Mouse (Mus musculus) limb, embryonic 14.5 days (tissue): ENCODE measurements at regions not wholly inside any gene's neighbourhood (a gene's known extent, or its start where the extent isn't known, plus 50 kb on each side); places are given as distances from the start of the nearest gene placed in this dataset.

Experiments used
- ATAC-seq: fragments of 200-750 bp; cut with Nextera tagmentation; 2 replicates; pipeline ENCODE4 v1.8.0; 2017; ENCODE audit warnings: low read depth, moderate number of reproducible peaks, moderate TSS enrichment; ENCODE audit not compliant: low FRiP score
- DNase-seq: peaks from one replicate; pipeline ENCODE4 v3.0.0-alpha.2; 2015; ENCODE audit warnings: low spot score
- H3K27ac ChIP-seq: fragments of 300-500 bp; sonication (generic); replicated peaks from 2 replicates; pipeline ENCODE4 v1.5.1; 2014; ENCODE audit warnings: low read depth, mild to moderate bottlenecking, low read length, moderate library complexity, mixed read lengths
- H3K27me3 ChIP-seq: fragments of 300-500 bp; sonication (generic); 2 replicates; pipeline ENCODE4 v1.6.1; 2014; ENCODE audit warnings: low read length, mixed read lengths; ENCODE audit not compliant: control insufficient read depth, insufficient read depth
- H3K36me3 ChIP-seq: fragments of 300-500 bp; sonication (generic); 2 replicates; pipeline ENCODE4 v1.6.1; 2014; ENCODE audit warnings: mild to moderate bottlenecking, low read length, moderate library complexity, mixed read lengths; ENCODE audit not compliant: control insufficient read depth, insufficient read depth
- H3K4me1 ChIP-seq: fragments of 300-500 bp; sonication (generic); 2 replicates; pipeline ENCODE4 v1.6.1; 2014; ENCODE audit warnings: antibody characterized with exemption, low read length, mixed read lengths; ENCODE audit not compliant: control insufficient read depth, insufficient read depth
- H3K4me2 ChIP-seq: fragments of 300-500 bp; sonication (generic); replicated peaks from 2 replicates; pipeline ENCODE4 v1.6.1; 2014; ENCODE audit warnings: low read depth, mild to moderate bottlenecking, low read length, moderate library complexity; ENCODE audit not compliant: severe bottlenecking
- H3K4me3 ChIP-seq: fragments of 300-500 bp; sonication (generic); replicated peaks from 2 replicates; pipeline ENCODE4 v1.5.1; 2014; ENCODE audit warnings: low read length
- H3K9ac ChIP-seq: fragments of 300-500 bp; sonication (generic); 2 replicates; pipeline ENCODE4 v1.6.1; 2014; ENCODE audit warnings: mild to moderate bottlenecking, low read depth, low read length, moderate library complexity; ENCODE audit not compliant: severe bottlenecking
- H3K9me3 ChIP-seq: fragments of 300-500 bp; sonication (generic); 2 replicates; pipeline ENCODE4 v1.6.1; 2016; ENCODE audit warnings: low read length; ENCODE audit not compliant: control insufficient read depth
- POLR2A ChIP-seq: fragments of 200-500 bp; IDR thresholded peaks from 2 replicates; pipeline ENCODE4 v1.8.0; 2012; ENCODE audit warnings: inconsistent platforms, mild to moderate bottlenecking, moderate library complexity, borderline replicate concordance; ENCODE audit not compliant: insufficient read depth, insufficient read length; ENCODE audit errors: extremely low read depth
- WGBS: fragments of 180-500 bp; shearing (Covaris S2); extraction: QIAGEN DNeasy Blood & Tissue Kit; methylation state at CpG from one replicate; pipeline ENCODE4 v1.1.7; 2014; 5-methylcytosine and 5-hydroxymethylcytosine counted together

GRCm38 (mm10) chr9:69658276-69658675 is 102.5 kb downstream of the Foxb1 start:
- Histone ChIP-seq H3K4me1 (no peaks in the 10 kb centered on the region), H3K4me2 (no peak overlapping the region), H3K27ac (no peak overlapping the region), H3K27me3 (no peaks in the 10 kb centered on the region), H3K9me3 (no peaks in the 10 kb centered on the region), H3K4me3 (no peak overlapping the region), H3K36me3 (no peaks in the 10 kb centered on the region), H3K9ac (no peak overlapping the region)
- ATAC-seq (no peak), DNase-seq (no peak)
- WGBS: 85% methylated on average over 4 of the region's 4 CpGs
- no peak for TF ChIP-seq POLR2A

DNA sequence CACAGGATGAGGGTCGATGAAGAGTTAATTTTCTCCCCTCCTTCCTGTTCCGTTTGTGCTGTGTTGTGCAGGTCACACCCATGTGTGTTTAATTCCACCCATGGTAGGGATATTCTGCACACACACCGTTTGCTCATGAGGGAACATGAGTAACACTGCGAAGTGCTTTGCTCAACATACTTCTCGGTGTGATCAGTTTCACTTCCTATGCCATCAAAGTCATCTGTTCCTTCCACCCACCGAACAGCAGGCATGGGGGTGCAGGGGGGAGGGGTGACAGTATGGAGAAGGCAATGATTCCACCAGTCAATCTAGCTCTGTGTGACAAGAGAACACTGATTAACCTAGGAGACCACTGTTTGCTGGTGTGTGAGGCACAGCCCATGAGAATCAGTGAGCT is 104.7 kb downstream of the Foxb1 start:
- ATAC-seq (no peak), DNase-seq (no peak)
- Histone ChIP-seq H3K4me2 (no peak overlapping the region), H3K4me1 (peaks cover 5% of the 10 kb centered on the region; the same call in 1 of the 2 replicates), H3K9me3 (no peaks in the 10 kb centered on the region), H3K27me3 (no peaks in the 10 kb centered on the region), H3K36me3 (no peaks in the 10 kb centered on the region), H3K27ac (no peak overlapping the region), H3K4me3 (no peak overlapping the region), H3K9ac (no peak overlapping the region)
- TF ChIP-seq POLR2A: no peak
- WGBS: 62% methylated on average over 6 of the region's 6 CpGs

DNA sequence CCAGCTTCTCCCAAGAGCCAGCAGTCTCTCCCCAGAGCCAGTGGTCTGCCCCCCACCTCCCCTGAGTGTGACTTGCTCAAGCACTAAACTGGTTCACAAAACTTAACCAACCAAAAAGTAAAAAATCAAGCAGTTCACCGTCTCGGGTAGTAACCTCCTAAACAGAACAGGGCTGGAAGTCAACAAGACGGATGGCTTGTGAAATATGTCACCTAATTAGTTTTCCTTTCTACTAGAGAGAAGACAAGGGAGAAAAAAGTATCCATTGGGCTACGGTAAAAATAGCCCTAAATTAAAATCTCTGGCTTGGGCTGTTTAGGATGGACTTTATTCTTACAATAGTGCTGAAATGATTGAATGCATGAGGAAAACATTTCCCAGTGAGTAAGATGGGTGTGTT is 108.6 kb downstream of the Foxb1 start:
- 27% methylated on average over 4 of the region's 4 CpGs for WGBS
- no peak for DNase-seq
- no peaks in the 10 kb centered on the region for H3K9me3 ChIP-seq
- no peak overlapping the region for H3K4me3 ChIP-seq
- no peak overlapping the region for H3K9ac ChIP-seq
- no peak for TF ChIP-seq POLR2A
- no peak overlapping the region for H3K27ac ChIP-seq
- ATAC-seq: no peak
- no peaks in the 10 kb centered on the region for H3K36me3 ChIP-seq
- H3K27me3 ChIP-seq: no peaks in the 10 kb centered on the region
- peaks cover 5% of the 10 kb centered on the region; the same call in 1 of the 2 replicates for H3K4me1 ChIP-seq
- H3K4me2 ChIP-seq: no peak overlapping the region

- no peak for ATAC-seq
- Histone ChIP-seq H3K27ac (no peak overlapping the region), H3K27me3 (no peaks in the 10 kb centered on the region), H3K4me2 (no peak overlapping the region), H3K4me3 (no peak overlapping the region), H3K9ac (no peak overlapping the region), H3K9me3 (no peaks in the 10 kb centered on the region), H3K4me1 (peaks cover 5% of the 10 kb centered on the region; the same call in 1 of the 2 replicates), H3K36me3 (no peaks in the 10 kb centered on the region)
- DNase-seq: no peak
- no peak for TF ChIP-seq POLR2A
- WGBS: 40% methylated on average over 8 of the region's 8 CpGs
Observed at GRCm38 (mm10) chr9:69651608-69652007, 109.1 kb downstream of the Foxb1 start.

- no peak for TF ChIP-seq POLR2A
Observed at GRCm38 (mm10) chr9:69642591-69642990, 118.1 kb downstream of the Foxb1 start.

DNA sequence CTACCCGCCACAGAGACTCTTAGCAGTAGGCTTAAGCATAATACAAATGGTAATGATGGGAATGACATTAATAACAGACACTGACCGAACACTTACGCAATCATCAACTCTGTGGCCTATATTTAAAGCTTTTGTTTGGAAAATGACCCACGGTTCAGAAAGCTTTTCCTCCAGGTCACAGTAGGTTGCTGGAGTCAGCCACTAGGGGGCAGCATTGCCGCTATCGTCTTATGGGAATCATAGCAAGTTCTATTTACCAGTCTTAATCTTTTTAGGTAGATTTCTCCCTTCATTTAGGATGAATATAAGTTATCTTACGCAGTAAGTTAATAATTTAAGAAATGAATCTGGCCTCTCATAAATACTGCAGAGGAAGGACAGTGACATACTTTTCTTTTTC is 137.4 kb downstream of the Foxb1 start:
- H3K4me3 ChIP-seq: no peak overlapping the region
- H3K9ac ChIP-seq: no peak overlapping the region
- H3K27ac ChIP-seq: no peak overlapping the region
- no peak for TF ChIP-seq POLR2A
- H3K27me3 ChIP-seq: no peaks in the 10 kb centered on the region
- 20% methylated on average over 7 of the region's 7 CpGs for WGBS
- no peak overlapping the region for H3K4me2 ChIP-seq
- no peaks in the 10 kb centered on the region for H3K9me3 ChIP-seq
- no peaks in the 10 kb centered on the region for H3K36me3 ChIP-seq
- H3K4me1 ChIP-seq: no peaks in the 10 kb centered on the region
- DNase-seq (peak; percentile 88), ATAC-seq (no peak)

More at GRCm38 (mm10) chr9:69642591-69642990, 118.1 kb downstream of the Foxb1 start:
- H3K4me2 ChIP-seq: no peak overlapping the region
- H3K9me3 ChIP-seq: no peaks in the 10 kb centered on the region
- DNase-seq: no peak
- H3K9ac ChIP-seq: no peak overlapping the region
- H3K4me1 ChIP-seq: no peaks in the 10 kb centered on the region
- no peak overlapping the region for H3K4me3 ChIP-seq
- no peak overlapping the region for H3K27ac ChIP-seq
- no peaks in the 10 kb centered on the region for H3K27me3 ChIP-seq
- WGBS: 83% methylated on average over 5 of the region's 5 CpGs
- no peak for ATAC-seq
- H3K36me3 ChIP-seq: no peaks in the 10 kb centered on the region
